8 mouse cellular contexts compared by ENCODE assay signal in the genomic region with DNA sequence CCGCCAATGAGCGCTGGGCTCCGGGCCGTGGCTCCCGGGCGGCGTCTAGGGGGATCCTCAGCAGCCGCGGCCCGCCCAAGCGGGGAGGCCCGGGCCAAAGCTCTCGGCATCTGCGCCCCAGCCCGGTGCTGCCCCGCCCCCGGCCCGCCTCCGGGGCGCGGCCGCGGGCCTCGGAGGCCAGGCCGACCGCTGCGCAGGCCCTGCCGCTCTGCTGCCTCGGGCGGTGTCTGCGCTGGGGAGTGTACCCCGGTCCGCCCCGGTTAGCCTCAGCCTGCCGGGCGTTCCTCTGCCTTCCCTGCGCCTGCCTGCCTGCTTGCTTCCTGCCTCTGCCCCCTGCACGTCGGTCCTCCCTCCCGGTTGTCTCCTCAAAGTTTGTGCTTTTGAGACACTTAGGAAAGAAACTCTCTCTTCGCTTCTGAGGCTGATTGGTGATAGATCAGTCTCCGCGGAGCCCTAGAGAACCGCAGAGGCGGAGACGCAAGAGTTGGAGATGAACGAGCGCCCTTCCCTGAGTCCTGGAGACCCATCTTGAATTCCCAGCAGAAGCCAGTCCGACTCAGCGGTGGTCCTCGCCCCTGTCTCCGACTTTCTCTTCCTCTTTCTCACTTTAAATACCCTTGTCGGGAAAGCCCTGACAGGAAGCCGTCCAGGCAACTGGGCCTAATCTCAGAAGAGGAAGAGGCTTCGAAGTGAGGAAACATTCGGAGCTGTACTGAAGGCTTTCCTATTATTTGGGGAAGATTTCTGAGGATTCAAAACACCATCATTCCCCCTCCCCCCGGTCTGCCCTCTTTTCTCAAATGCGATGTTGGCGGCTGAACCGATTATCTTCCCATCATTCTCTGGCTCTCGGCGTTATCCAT. TPM values are rescaled to one million over a fixed set of nuclear protein-coding genes. Genes with fewer than 3 reads are reported as not detected.
A peak's percentile ranks its signal among the peaks of the same experiment; 100 is the strongest.
DNase-seq lines count a peak whose midpoint lies in the region; ATAC-seq lines count a peak whose summit lies in the region.

No protein-coding gene starts in this region.

- peaks cover 18% of the 10 kb centered on the region for H3K4me1 ChIP-seq in intestine, embryonic 15.5 days (replicated peaks)

- no peaks in the 10 kb centered on the region for H3K36me3 ChIP-seq in intestine, embryonic 15.5 days

- H3K27ac ChIP-seq in intestine, embryonic 15.5 days, result peak overlapping the region; percentile 88

- peak; percentile 99 for ATAC-seq in intestine, embryonic 15.5 days
- peak; percentile 95 for ATAC-seq in megakaryocyte-erythroid progenitor cell, adult 5-6 weeks (replicated peaks; ENCODE audit: low FRiP score, low TSS enrichment, poor library complexity, severe bottlenecking)

- H3K9me3 ChIP-seq in intestine, embryonic 15.5 days, result no peaks in the 10 kb centered on the region

- H3K9ac ChIP-seq in intestine, embryonic 15.5 days, result peak overlapping the region; percentile 56

- H3K4me2 ChIP-seq in intestine, embryonic 15.5 days (replicated peaks), result peak overlapping the region; percentile 93

- H3K27me3 ChIP-seq in intestine, embryonic 15.5 days (replicated peaks), result no peaks in the 10 kb centered on the region

- intact Hi-C loops in gastrocnemius, postnatal 36 days (cut with DNase I), result loop anchor here (2.0 kb wide), 1 partner anchor 65 kb away; no protein-coding TSS in a partner anchor
- intact Hi-C loops in left cerebral cortex, postnatal 14 days (cut with DNase I), result no loop called here

- peak overlapping the region; percentile 79 for H3K4me3 ChIP-seq in intestine, embryonic 15.5 days (replicated peaks)

- under 1% methylated on average over 31 of the region's 62 CpGs for WGBS in intestine, embryonic 15.5 days

- peak; percentile 96 for DNase-seq in adrenal gland, postnatal 10 days
- peak; percentile 87 for DNase-seq in embryo, embryonic 9.5 days (ENCODE audit: extremely low spot score)
- peak; percentile 83 to 91 for DNase-seq in gastrocnemius, postnatal 36 days
- DNase-seq in left cerebral cortex, postnatal 14 days (ENCODE audit: low spot score in 2 of 2), result peak; percentile 75 to 85
- peak; percentile 92 for DNase-seq in right cerebral cortex, postnatal 25 days
- DNase-seq in yolk sac, embryonic 10.5 days (ENCODE audit: low spot score), result peak; percentile 90

RNA-seq across cellular contexts. Expression of gene Rnf38, which starts 0.6 kb away (rescaled TPM):
- 10 to 100 TPM; 33.0 to 49.2 TPM for total RNA-seq in adrenal gland, postnatal 10 days (2021)
- 10 to 100 TPM; 14.4 to 14.7 TPM for total RNA-seq in gastrocnemius, postnatal 36 days (2021)
- 12.6 and 14.6 TPM in 2 replicates for polyA plus RNA-seq in intestine, embryonic 15.5 days (2015; fragmentation: Nextera tagmentation; extraction: Ambion mirVana)
- 10 to 100 TPM; 68.3 to 72.3 TPM for total RNA-seq in left cerebral cortex, postnatal 14 days (2021)
- 71.2 and 86.3 TPM in 2 replicates for total RNA-seq in megakaryocyte-erythroid progenitor cell, adult 5-6 weeks (2014; fragmentation: Nextera tagmentation)
- 43.1 and 71.8 TPM in 2 replicates for total RNA-seq in megakaryocyte-erythroid progenitor cell, adult 5-6 weeks (2017)

Comparison
In these comparisons a context has a peak if more than half of its experiments do, and no peak if none do; other contexts are left out.
1. Peak in every context shown above with its lines: DNase-seq, ATAC-seq, H3K4me3 ChIP-seq and H3K27ac ChIP-seq.